22 mouse cellular contexts compared by ENCODE assay signal in genomic region chr1:170590531-170590930, GRCm38 (mm10). TPM values are rescaled to one million over a fixed set of nuclear protein-coding genes. Genes with fewer than 3 reads are reported as not detected.
A peak's percentile ranks its signal among the peaks of the same experiment; 100 is the strongest.
DNase-seq lines count a peak whose midpoint lies in the region; ATAC-seq and TF ChIP-seq lines count a peak whose summit lies in the region.
"Had no signal": no experiment of that assay in that cellular context is flagged by ENCODE, and none has a peak within 500 bp of the region (broad histone marks: within the 10 kb centered on the region; RNA-seq: fewer than 3 reads in every experiment).

No protein-coding gene starts in this region.

- H3ac ChIP-seq in myocyte (ENCODE audit: control insufficient read depth, insufficient read length): no peak overlapping the region

- peak; percentile 67 for TF ChIP-seq EP300 in lung, postnatal 0 days (IDR thresholded peaks at IDR 0.05)

- peaks cover 7% of the 10 kb centered on the region for H3K9me3 ChIP-seq in erythroblast, embryonic 14.5 days (ENCODE audit: control insufficient read depth, low read length)
- no peaks in the 10 kb centered on the region for H3K9me3 ChIP-seq in lung, postnatal 0 days (ENCODE audit: low read length)
- H3K9me3 ChIP-seq: embryonic facial prominence, embryonic 15.5 days; kidney, embryonic 15.5 days; liver, embryonic 13.5 days; neural tube, embryonic 15.5 days had no signal

- H3K79me2 ChIP-seq in myocyte (ENCODE audit: control insufficient read depth, insufficient read depth): no peaks in the 10 kb centered on the region

- WGBS in lung, postnatal 0 days: 39% methylated on average over 4 of the region's 4 CpGs

- peaks cover 52% of the 10 kb centered on the region for H3K27me3 ChIP-seq in erythroblast, embryonic 14.5 days (ENCODE audit: control insufficient read depth)
- no peaks in the 10 kb centered on the region for H3K27me3 ChIP-seq in lung, postnatal 0 days (replicated peaks; ENCODE audit: insufficient read depth, low read length)
- H3K27me3 ChIP-seq in myocyte (ENCODE audit: control insufficient read depth, insufficient read depth, insufficient read length): peaks cover 22% of the 10 kb centered on the region
- H3K27me3 ChIP-seq: embryonic facial prominence, embryonic 15.5 days; heart, embryonic 12.5 days; kidney, embryonic 15.5 days; limb, embryonic 12.5 days; Patski had no signal

- peaks cover 3% of the 10 kb centered on the region; the same call in 1 of the 2 replicates for H3K36me3 ChIP-seq in erythroblast, embryonic 14.5 days (ENCODE audit: control insufficient read depth)
- H3K36me3 ChIP-seq in lung, postnatal 0 days (ENCODE audit: insufficient read depth, low read length): no peaks in the 10 kb centered on the region
- H3K36me3 ChIP-seq in myocyte (ENCODE audit: control insufficient read depth, insufficient read depth): no peaks in the 10 kb centered on the region
- H3K36me3 ChIP-seq: embryonic facial prominence, embryonic 15.5 days; liver, embryonic 13.5 days had no signal

- no peak for ATAC-seq in erythroblast, adult 5-6 weeks (replicated peaks; ENCODE audit: low FRiP score, poor library complexity, severe bottlenecking)
- peak; percentile 31; the same call in 1 of the 2 replicates for ATAC-seq in lung, postnatal 0 days
- peak; percentile 61 for ATAC-seq in granulocyte monocyte progenitor cell, adult 5-6 weeks (replicated peaks; ENCODE audit: poor library complexity, severe bottlenecking)
- ATAC-seq: CD4-positive, CD25-positive, alpha-beta regulatory T cell, adult 4 months had no signal

- peak overlapping the region; percentile 16 for H3K4me3 ChIP-seq in erythroblast, embryonic 14.5 days (replicated peaks)
- H3K4me3 ChIP-seq in lung, postnatal 0 days (ENCODE audit: low read depth, low read length): no peak overlapping the region
- peak overlapping the region; percentile 4 for H3K4me3 ChIP-seq in myocyte

- TF ChIP-seq CTCF in lung, postnatal 0 days (IDR thresholded peaks at IDR 0.05): no peak

- H3K4me2 ChIP-seq in lung, postnatal 0 days (replicated peaks; ENCODE audit: low read depth, low read length): no peak overlapping the region
- no peak overlapping the region for H3K4me2 ChIP-seq in myocyte (ENCODE audit: low read depth)

- TF ChIP-seq POLR2A in myocyte (IDR thresholded peaks at IDR 0.05; ENCODE audit: insufficient read length, low read depth): no peak

- H3K4me1 ChIP-seq in erythroblast, embryonic 14.5 days (ENCODE audit: control insufficient read depth): peaks cover 30% of the 10 kb centered on the region
- H3K4me1 ChIP-seq in lung, postnatal 0 days (ENCODE audit: insufficient read depth, low read depth, low read length): peaks cover 9% of the 10 kb centered on the region; the same call in 1 of the 2 replicates

- no peak overlapping the region for H3K27ac ChIP-seq in lung, postnatal 0 days (ENCODE audit: low read length)
- H3K27ac ChIP-seq: embryonic facial prominence, embryonic 15.5 days; limb, embryonic 12.5 days had no signal

- H3K9ac ChIP-seq in lung, postnatal 0 days (replicated peaks; ENCODE audit: low read depth): no peak overlapping the region

- peak; percentile 80 for DNase-seq in lung, postnatal 0 days (ENCODE audit: low spot score)
- no peak for DNase-seq in lung, postnatal 10 days
- no peak for DNase-seq in spleen, adult 12 weeks (ENCODE audit: low spot score)
- no peak for DNase-seq in thymus, adult 18-20 months
- DNase-seq: adrenal gland, adult 2 months; cerebellum, adult 18-20 months; cerebellum, postnatal 14 days; heart, postnatal 10 days; kidney, postnatal 4 days; liver, embryonic 13.5 days; thymus, postnatal 36 days had no signal

TF ChIP-seq in myocyte, 11 proteins besides CTCF, POLR2A, EP300 and RAD21:
- TF ChIP-seq REST (IDR thresholded peaks at IDR 0.05; ENCODE audit: insufficient read depth, insufficient read length): no peak
- no peak for TF ChIP-seq TCF3 (IDR thresholded peaks at IDR 0.05; ENCODE audit: insufficient read length, low read depth)
- no peak for TF ChIP-seq MAX (IDR thresholded peaks at IDR 0.05; ENCODE audit: low read depth)
- TF ChIP-seq E2F4 (IDR thresholded peaks at IDR 0.05; ENCODE audit: insufficient read depth): no peak
- no peak for TF ChIP-seq MYOD1 (IDR thresholded peaks at IDR 0.05; ENCODE audit: control insufficient read depth in 1 of 3, insufficient read length in 2 of 3, low read depth in 2 of 3)
- no peak for TF ChIP-seq MYOG (IDR thresholded peaks at IDR 0.05; ENCODE audit: control insufficient read depth in 1 of 3, insufficient read depth in 1 of 3, insufficient read length in 2 of 3, low read depth in 2 of 3)
- TF ChIP-seq USF1 (IDR thresholded peaks at IDR 0.05; ENCODE audit: low read depth): no peak
- no peak for TF ChIP-seq CEBPB (IDR thresholded peaks at IDR 0.05; ENCODE audit: insufficient read depth, poor library complexity, severe bottlenecking)
- no peak for TF ChIP-seq TCF12 (IDR thresholded peaks at IDR 0.05; ENCODE audit: insufficient read depth, poor library complexity, severe bottlenecking)
- no peak for TF ChIP-seq SRF (IDR thresholded peaks at IDR 0.05; ENCODE audit: control insufficient read depth, insufficient read length, low read depth)
- no peak for TF ChIP-seq POLR2AphosphoS2 (IDR thresholded peaks at IDR 0.05; ENCODE audit: insufficient read length, low read depth)

RNA-seq across cellular contexts. Expression of gene Nos1ap, which starts 0.9 kb away (rescaled TPM):
- 1.1 TPM in 2 replicates for polyA plus RNA-seq in erythroblast, embryonic 14.5 days (2012)
- total RNA-seq in erythroblast, adult 5-6 weeks (2015; ENCODE audit: low replicate concordance): 23.4 and 25.4 TPM in 2 replicates
- total RNA-seq in erythroblast, adult 5-6 weeks (2017; ENCODE audit: low replicate concordance): 22.6 and 26.9 TPM in 2 replicates
- 8.0 and 9.9 TPM in 2 replicates for polyA plus RNA-seq in lung, postnatal 0 days (2015; fragmentation: Nextera tagmentation; extraction: Ambion mirVana)
- 9.0 and 11.5 TPM in 2 replicates for total RNA-seq in granulocyte monocyte progenitor cell, adult 5-6 weeks (2014; fragmentation: Nextera tagmentation)
- 1.5 and 3.7 TPM in 2 replicates for total RNA-seq in granulocyte monocyte progenitor cell, adult 5-6 weeks (2017)
- polyA plus RNA-seq in myocyte (2012; fragmentation: generic; extraction: Trizol): 0.14 TPM

RNA-seq across cellular contexts. Expression of gene Olfml2b, which starts 53.8 kb away (rescaled TPM):
- not detected in 2 replicates for polyA plus RNA-seq in erythroblast, embryonic 14.5 days (2012)
- 5.4 and 5.9 TPM in 2 replicates for total RNA-seq in erythroblast, adult 5-6 weeks (2015; ENCODE audit: low replicate concordance)
- total RNA-seq in erythroblast, adult 5-6 weeks (2017; ENCODE audit: low replicate concordance): 5.2 and 13.3 TPM in 2 replicates
- 23.3 and 26.0 TPM in 2 replicates for polyA plus RNA-seq in lung, postnatal 0 days (2015; fragmentation: Nextera tagmentation; extraction: Ambion mirVana)
- not detected in 2 replicates for total RNA-seq in granulocyte monocyte progenitor cell, adult 5-6 weeks (2014; fragmentation: Nextera tagmentation)
- total RNA-seq in granulocyte monocyte progenitor cell, adult 5-6 weeks (2017): 0.90 and 1.1 TPM in 2 replicates
- polyA plus RNA-seq in myocyte (2012; fragmentation: generic; extraction: Trizol): 69.0 TPM
- polyA plus RNA-seq: CD4-positive, CD25-positive, alpha-beta regulatory T cell, adult 4 months had no signal

Comparison
In these comparisons a context has a peak if more than half of its experiments do, and no peak if none do; other contexts are left out.
1. RNA of gene Olfml2b, which starts 53.8 kb away (polyA plus RNA-seq): 69.0 TPM in myocyte (single experiment) and 23.3 to 26.0 TPM in lung, postnatal 0 days; not detected in erythroblast, embryonic 14.5 days; every median in the first group is over 10 times any median in the second.